Mouse (Mus musculus): ENCODE data around the gene Srprb.

Gene Srprb

GRCm38 (mm10) chr9:103201561-103202260 is at the start of gene Srprb:
TSS of gene Srprb (minus strand) at chr9:103202137.
- peak; percentile 88 for DNase-seq (ENCODE audit: low spot score)

- no peak for DNase-seq (ENCODE audit: low spot score)
Observed at GRCm38 (mm10) chr9:103248618-103249017, 46.7 kb upstream of the Srprb start.

- no peak for DNase-seq (ENCODE audit: low spot score)
Observed at GRCm38 (mm10) chr9:103246526-103247168, 44.7 kb upstream of the Srprb start.

GRCm38 (mm10) chr9:103243640-103244039 is 41.7 kb upstream of the Srprb start:
- no peak for DNase-seq (ENCODE audit: low spot score)

- DNase-seq (ENCODE audit: low spot score), result no peak
Observed at GRCm38 (mm10) chr9:103241206-103241605, 39.3 kb upstream of the Srprb start.

- DNase-seq (ENCODE audit: low spot score), result no peak
Observed at GRCm38 (mm10) chr9:103239471-103239870, 37.5 kb upstream of the Srprb start.

GRCm38 (mm10) chr9:103234565-103235165 is 32.7 kb upstream of the Srprb start:
- DNase-seq (ENCODE audit: low spot score), result peak; percentile 16

GRCm38 (mm10) chr9:103234059-103234458 is 32.1 kb upstream of the Srprb start:
- DNase-seq (ENCODE audit: low spot score), result no peak

- DNase-seq (ENCODE audit: low spot score), result no peak
Observed at GRCm38 (mm10) chr9:103233006-103233395, 31.1 kb upstream of the Srprb start.

- DNase-seq (ENCODE audit: low spot score), result no peak
Observed at GRCm38 (mm10) chr9:103232232-103233005, 30.5 kb upstream of the Srprb start.

- peak; percentile 77 for DNase-seq (ENCODE audit: low spot score)
Observed at GRCm38 (mm10) chr9:103230151-103230951, 28.4 kb upstream of the Srprb start, which contains the start of the genes Gm20425 and Trf. TSS of gene Gm20425 (minus strand) at chr9:103230307. TSS of gene Trf (minus strand) at chr9:103230444.

- no peak for DNase-seq (ENCODE audit: low spot score)
Observed at GRCm38 (mm10) chr9:103229037-103229867, 27.3 kb upstream of the Srprb start.

GRCm38 (mm10) chr9:103228370-103229003 is 26.6 kb upstream of the Srprb start:
- no peak for DNase-seq (ENCODE audit: low spot score)

- no peak for DNase-seq (ENCODE audit: low spot score)
Observed at GRCm38 (mm10) chr9:103227760-103228159, 25.8 kb upstream of the Srprb start.

- DNase-seq (ENCODE audit: low spot score), result no peak
Observed at GRCm38 (mm10) chr9:103226806-103227205, 24.9 kb upstream of the Srprb start.

GRCm38 (mm10) chr9:103225464-103225863 is 23.5 kb upstream of the Srprb start:
- DNase-seq (ENCODE audit: low spot score), result no peak

- no peak for DNase-seq (ENCODE audit: low spot score)
Observed at GRCm38 (mm10) chr9:103224721-103225120, 22.8 kb upstream of the Srprb start.

- no peak for DNase-seq (ENCODE audit: low spot score)
Observed at GRCm38 (mm10) chr9:103214281-103214680, 12.3 kb upstream of the Srprb start.

- no peak for DNase-seq (ENCODE audit: low spot score)
Observed at GRCm38 (mm10) chr9:103213631-103214030, 11.7 kb upstream of the Srprb start.
